Mouse (Mus musculus) lung, adult 2 months (tissue): Measurements from ENCODE around the gene Pes1. TPM values are rescaled to one million over a fixed set of nuclear protein-coding genes. Genes with fewer than 3 reads are reported as not detected.
A peak's percentile ranks its signal among the peaks of the same experiment; 100 is the strongest.

ENCODE experiments used
- DNase-seq: peaks from one replicate; pipeline ENCODE4 v3.0.0; 2022
- H3K4me1 ChIP-seq: fragments of 200-500 bp; 2 replicates; pipeline ENCODE4 v1.6.1; 2011; ENCODE audit warnings: low read length; ENCODE audit not compliant: control insufficient read depth, insufficient read depth
- H3K4me3 ChIP-seq: fragments of 200-500 bp; replicated peaks from 2 replicates; pipeline ENCODE3; 2011; ENCODE audit warnings: low read depth, mild to moderate bottlenecking, control low read depth, low read length; ENCODE audit errors: extremely low read depth
- CTCF ChIP-seq: fragments of 200-500 bp; IDR thresholded peaks from 2 replicates; pipeline ENCODE4 v1.5.1; 2011; ENCODE audit warnings: mild to moderate bottlenecking, low read length, control low read depth; ENCODE audit not compliant: insufficient read depth
- POLR2A ChIP-seq: fragments of 200-500 bp; IDR thresholded peaks from 2 replicates; pipeline ENCODE4 v1.6.1; 2011; ENCODE audit warnings: low read depth, mild to moderate bottlenecking, control low read depth, low read length, borderline replicate concordance; ENCODE audit errors: extremely low read depth
- WGBS: fragments of 180-500 bp; shearing (Covaris S2); methylation state at CpG from one replicate; pipeline ENCODE4 v1.1.7; 2018; 5-methylcytosine and 5-hydroxymethylcytosine counted together
- polyA plus RNA-seq: library from polyadenylated mRNA; depleted of rRNA; stranded (reverse); fragments of >200 nt; gene quantifications from 2 replicates; pipeline ENCODE4 v1.2.3, GENCODE M21; 2012

Pes1 gene
- polyA plus RNA-seq, 1 experiment, result 33.9 TPM

DNA sequence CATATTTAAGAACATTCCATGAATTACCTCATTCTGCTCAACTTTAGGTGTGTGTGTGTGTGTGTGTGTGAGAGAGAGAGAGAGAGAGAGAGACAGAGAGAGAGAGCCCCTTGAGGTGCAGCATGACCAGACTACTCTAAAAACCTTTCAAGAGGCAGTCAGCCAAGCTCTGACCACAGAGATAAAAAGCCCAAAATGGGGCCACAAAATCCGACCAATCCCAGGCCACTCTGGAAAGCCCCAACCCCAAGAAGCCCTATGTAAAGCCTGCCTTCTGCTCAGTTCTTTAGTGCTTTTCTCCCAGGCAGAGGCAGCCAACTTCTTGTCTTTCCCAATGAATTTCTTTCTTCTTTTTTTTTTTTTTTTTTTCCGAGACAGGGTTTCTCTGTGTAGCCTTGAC, 2.9 kb upstream of the Pes1 start:
- no peak for DNase-seq
- 61% methylated on average over 2 of the region's 2 CpGs for WGBS
- peaks cover 4% of the 10 kb centered on the region; the same call in 1 of the 2 replicates for H3K4me1 ChIP-seq
- TF ChIP-seq CTCF (no peak), POLR2A (no peak)
- H3K4me3 ChIP-seq, result no peak overlapping the region

DNA sequence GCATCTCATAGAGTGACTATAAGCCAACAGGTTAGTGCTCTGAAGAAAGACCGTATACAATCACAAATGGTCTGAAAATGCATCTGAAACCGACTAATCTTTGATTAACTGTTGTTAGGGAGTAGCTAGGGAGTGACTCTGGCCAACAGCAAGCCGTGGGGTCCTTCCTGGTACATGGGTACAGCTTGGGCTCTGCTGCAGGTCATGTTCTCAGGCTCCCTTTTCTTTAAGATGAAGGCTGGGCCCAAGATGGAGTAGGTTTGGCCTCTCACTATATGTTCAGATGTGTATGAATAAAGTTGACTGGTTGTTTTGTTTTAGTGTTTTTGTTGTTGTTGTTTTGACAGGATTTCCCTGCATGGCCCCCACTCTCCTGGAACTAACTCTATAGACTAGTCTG, 2.0 kb upstream of the Pes1 start:
- H3K4me3 ChIP-seq, result no peak overlapping the region
- peaks cover 4% of the 10 kb centered on the region; the same call in 1 of the 2 replicates for H3K4me1 ChIP-seq
- 65% methylated on average over 3 of the region's 3 CpGs for WGBS
- TF ChIP-seq POLR2A (no peak), CTCF (no peak)
- no peak for DNase-seq

DNA sequence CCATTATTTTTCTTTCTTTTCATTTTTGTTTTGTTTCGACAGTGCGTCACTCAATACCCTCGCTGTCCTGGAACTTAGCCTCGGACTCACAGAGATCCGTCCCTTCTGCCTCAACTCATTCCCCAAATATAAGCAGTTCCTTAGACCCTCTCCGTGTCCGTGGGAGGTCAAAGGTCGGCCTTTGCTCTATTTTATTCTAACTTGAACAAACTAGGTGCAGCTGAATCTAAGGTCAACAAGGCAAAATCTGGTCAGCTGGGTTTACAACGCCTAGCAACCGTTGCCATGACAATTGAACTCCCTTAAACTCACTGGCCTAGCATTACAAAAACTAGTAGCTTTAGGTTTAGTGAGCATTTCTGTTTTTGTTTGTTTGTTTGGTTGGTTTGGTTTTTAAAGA, 620 bp upstream of the Pes1 start:
- no peak for TF ChIP-seq CTCF
- TF ChIP-seq POLR2A, result no peak
- 81% methylated on average over 10 of the region's 10 CpGs for WGBS

DNA sequence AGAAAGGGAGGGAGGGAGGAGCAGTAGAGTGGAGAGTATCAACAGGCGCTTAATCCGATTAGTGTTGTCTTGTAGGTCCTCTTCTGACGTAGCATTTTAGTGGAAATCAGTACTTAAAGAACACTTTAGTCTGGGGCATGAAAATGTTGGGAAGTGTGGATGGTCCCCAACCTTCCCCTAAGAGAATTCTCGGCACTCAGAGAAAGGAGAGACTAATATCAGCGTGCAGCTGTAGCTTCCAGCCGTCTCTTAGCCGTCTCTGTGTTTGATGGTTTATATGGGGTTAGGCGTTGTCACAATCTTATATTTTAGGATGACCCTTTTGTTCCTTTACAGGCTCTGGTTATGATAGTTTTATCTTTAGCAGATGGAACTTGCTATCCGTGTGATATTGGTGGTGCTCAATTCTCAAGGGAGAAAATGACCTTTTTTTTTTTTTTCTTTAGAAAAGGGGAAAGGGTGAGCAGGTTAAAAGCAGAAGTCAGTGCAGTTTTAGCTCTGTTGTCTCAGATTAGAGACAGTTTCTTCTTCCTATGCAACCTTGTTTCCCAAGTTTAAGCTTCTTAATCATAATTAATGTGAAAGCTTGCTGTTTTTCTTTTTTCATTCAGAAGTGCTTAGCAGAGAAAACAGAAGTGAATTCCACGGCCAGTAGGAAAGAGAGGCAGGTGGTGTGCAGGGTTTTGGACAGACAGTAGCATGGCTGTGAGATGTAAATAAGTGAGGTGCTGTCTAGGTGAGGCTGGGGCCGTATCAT, 819 bp downstream of the Pes1 start:
- peaks cover 4% of the 10 kb centered on the region; the same call in 1 of the 2 replicates for H3K4me1 ChIP-seq
- peak overlapping the region; percentile 81 for H3K4me3 ChIP-seq
- WGBS, result 10% methylated on average over 11 of the region's 11 CpGs
- TF ChIP-seq POLR2A (no peak), CTCF (no peak)
- no peak for DNase-seq

More for the DNA sequence above, 620 bp upstream of the Pes1 start:
- peaks cover 4% of the 10 kb centered on the region; the same call in 1 of the 2 replicates for H3K4me1 ChIP-seq
- DNase-seq, result no peak
- peak overlapping the region; percentile 30 for H3K4me3 ChIP-seq

DNA sequence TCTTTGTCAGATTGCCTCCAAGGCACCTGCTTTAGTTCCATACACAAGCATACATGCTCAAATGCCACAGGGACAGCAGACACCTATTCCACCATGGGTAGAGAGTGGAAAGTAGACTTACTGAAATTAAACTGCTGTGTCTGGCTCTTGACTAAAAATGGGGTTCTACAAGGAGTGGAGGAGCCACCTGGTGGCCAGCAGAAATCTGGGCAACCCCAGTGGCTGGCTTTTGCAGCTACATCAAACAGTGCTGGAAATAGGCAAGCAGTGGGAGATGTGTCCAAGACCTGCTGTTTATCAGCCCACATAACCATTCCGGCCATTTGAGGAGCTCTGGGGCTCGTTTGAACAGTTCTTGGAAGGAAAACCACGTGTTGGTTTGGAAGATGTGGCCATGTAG, 6.1 kb downstream of the Pes1 start:
- H3K4me3 ChIP-seq, result no peak overlapping the region
- WGBS, result 74% methylated on average over 3 of the region's 3 CpGs
- peaks cover 3% of the 10 kb centered on the region; the same call in 1 of the 2 replicates for H3K4me1 ChIP-seq
- DNase-seq, result no peak
- TF ChIP-seq POLR2A (no peak), CTCF (peak; percentile 33; the same call in 1 of the 2 replicates)

DNA sequence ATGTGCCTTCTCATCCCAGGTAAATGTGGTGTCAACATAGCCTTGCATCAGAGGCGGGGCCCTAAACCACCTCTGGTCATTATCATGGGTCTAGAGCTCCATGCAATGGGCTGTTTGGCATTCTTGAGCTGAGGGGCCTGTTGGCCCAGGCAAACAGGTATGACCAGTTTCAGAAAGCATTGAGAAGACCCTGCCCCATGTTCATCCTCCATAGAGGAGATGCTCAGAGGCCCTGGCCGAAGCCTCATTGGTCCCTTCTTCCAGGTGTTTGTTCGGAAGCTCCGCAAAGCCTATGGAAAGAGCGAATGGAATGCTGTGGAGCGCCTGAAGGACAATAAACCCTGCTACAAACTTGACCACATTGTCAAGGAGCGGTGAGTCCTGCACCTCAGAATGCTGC, 6.6 kb downstream of the Pes1 start:
- Histone ChIP-seq H3K4me3 (no peak overlapping the region), H3K4me1 (no peaks in the 10 kb centered on the region; the same call in 1 of the 2 replicates)
- WGBS, result 94% methylated on average over 7 of the region's 7 CpGs
- TF ChIP-seq CTCF (no peak), POLR2A (no peak)
- DNase-seq, result no peak

DNA sequence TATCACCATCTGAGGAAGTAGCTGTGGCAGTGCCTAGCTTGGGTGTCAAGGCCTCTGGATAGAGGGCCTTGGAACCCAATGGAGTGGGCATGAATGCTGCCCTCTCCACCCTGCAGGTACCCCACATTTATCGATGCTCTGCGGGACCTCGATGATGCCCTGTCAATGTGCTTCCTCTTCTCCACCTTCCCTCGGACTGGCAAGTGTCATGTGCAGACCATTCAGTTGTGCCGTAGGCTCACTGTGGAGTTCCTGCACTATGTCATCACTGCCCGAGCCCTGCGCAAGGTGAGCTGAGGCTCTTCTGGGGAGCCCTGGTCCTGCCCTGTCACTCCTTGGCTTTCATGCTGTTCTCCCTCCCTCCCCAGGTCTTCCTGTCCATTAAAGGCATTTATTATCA, 9.3 kb downstream of the Pes1 start:
- Histone ChIP-seq H3K4me1 (no peaks in the 10 kb centered on the region), H3K4me3 (no peak overlapping the region)
- no peak for DNase-seq
- TF ChIP-seq POLR2A (no peak), CTCF (no peak)
- WGBS, result 95% methylated on average over 7 of the region's 7 CpGs

DNA sequence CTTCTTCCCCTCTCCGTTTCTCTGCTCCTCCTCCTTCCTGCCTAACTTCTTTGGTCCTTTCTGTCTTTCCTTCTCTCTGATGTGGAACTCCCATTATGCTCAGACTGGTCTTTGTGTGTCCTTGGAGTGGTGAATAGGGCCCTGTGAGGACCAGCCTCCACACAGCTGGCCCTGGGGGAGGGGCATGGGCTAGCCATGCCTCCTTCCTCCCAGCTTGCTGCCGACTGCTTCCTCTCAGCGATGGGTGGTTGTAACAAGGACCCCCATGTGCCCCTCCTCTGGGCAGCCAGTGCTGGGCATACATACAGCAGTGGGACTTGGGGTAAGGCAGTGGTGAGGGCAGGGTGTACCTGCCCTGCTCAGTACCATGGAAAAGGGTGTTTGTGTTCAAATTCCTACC, 10.5 kb downstream of the Pes1 start:
- WGBS, result 74% methylated on average over 3 of the region's 3 CpGs
- TF ChIP-seq POLR2A (no peak), CTCF (no peak)
- DNase-seq, result no peak
- no peaks in the 10 kb centered on the region for H3K4me1 ChIP-seq
- no peak overlapping the region for H3K4me3 ChIP-seq

DNA sequence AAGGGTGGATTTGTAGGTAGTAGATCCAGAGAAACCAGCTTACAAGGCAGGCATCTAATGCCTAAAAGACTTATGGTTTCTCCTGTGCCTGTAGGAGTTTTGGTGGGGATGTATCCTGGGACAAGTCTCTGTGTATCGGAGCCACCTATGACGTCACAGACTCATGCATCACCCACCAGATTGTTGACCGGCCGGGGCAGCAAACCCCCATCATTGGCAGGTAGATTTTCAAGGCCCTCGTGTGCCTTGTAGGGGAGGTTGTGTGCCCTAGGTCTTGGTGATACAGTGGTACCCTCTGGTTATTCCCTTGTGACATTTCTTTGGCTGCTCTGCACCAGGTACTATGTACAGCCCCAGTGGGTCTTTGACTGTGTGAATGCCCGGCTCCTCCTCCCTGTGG, 12.9 kb downstream of the Pes1 start, which contains the start of gene 4930556J24Rik:
Gene 4930556J24Rik, minus strand, starts transcription at position 101 of the 400 bp plus-strand sequence.
- Histone ChIP-seq H3K4me1 (no peaks in the 10 kb centered on the region), H3K4me3 (no peak within 1 kb of the TSS)
- no peak for DNase-seq
- WGBS, result 94% methylated on average over 6 of the region's 6 CpGs
- no peak for TF ChIP-seq POLR2A
- no peak for TF ChIP-seq CTCF

DNA sequence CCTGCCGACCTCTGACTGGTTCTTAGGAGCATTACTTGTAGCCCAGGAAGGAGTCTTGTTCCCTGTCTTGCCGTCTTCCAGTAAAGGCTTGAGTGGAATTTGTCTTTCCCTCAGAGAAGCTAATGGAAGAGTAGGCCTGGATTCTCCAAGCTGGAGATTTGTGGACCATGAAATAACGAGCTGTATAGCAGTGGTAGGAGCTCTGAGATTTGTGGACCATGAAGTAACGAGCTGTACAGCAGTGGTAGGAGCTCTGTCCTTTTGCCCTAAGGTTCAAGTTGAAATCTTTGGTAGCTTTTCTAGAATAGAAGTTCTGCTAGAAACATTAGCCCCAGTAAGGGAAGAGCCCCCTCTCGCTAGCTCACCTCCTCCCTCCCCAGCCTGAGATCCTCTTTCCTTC, 14.6 kb downstream of the Pes1 start:
- Histone ChIP-seq H3K4me1 (no peaks in the 10 kb centered on the region), H3K4me3 (no peak overlapping the region)
- TF ChIP-seq POLR2A (no peak), CTCF (no peak)
- DNase-seq, result no peak
- 96% methylated on average over 5 of the region's 5 CpGs for WGBS
